Mouse (Mus musculus) B cell, adult 62 days (primary cell): ENCODE measurements around the gene Ankrd37. TPM values are rescaled to one million over a fixed set of nuclear protein-coding genes. Genes with fewer than 3 reads are reported as not detected.

ENCODE experiments used
- total RNA-seq: library from RNA; stranded (reverse); gene quantifications from 4 replicates; pipeline ENCODE4 v1.2.4, GENCODE M21; 2023

The Ankrd37 gene
- total RNA-seq, result 9.0 to 12.5 TPM (median 11.2 TPM) in 4 replicates

GRCm38 (mm10) chr8:46005596-46005995 lies at the start of gene Ankrd37:
TSS of gene Ankrd37 (minus strand) at chr8:46005707.

GRCm38 (mm10) chr8:45999138-45999783 lies 6.2 kb downstream of the Ankrd37 start, which contains the start of gene Lrp2bp:
TSS of gene Lrp2bp (plus strand) at chr8:45999303.

GRCm38 (mm10) chr8:45975126-45975836 lies 30.2 kb downstream of the Ankrd37 start, which contains the start of the genes 1700029J07Rik and Ufsp2:
TSS of gene 1700029J07Rik (minus strand) at chr8:45975252.
TSS of gene Ufsp2 (plus strand) at chr8:45975528.

Other genes starting within 250 kb of the Ankrd37 start
- 0.23 to 1.2 TPM (median 0.58 TPM) in 4 replicates for gene Pdlim3, start 120.2 kb downstream of the Ankrd37 start, total RNA-seq
- gene Ccdc110, start 71.1 kb downstream of the Ankrd37 start, total RNA-seq, result not detected in 4 replicates
- gene 1700029J07Rik, start 30.5 kb downstream of the Ankrd37 start, total RNA-seq, result 5.7 to 7.8 TPM (median 6.9 TPM) in 4 replicates
- 20.0 to 30.0 TPM (median 22.6 TPM) in 4 replicates for gene Ufsp2, start 30.2 kb downstream of the Ankrd37 start, total RNA-seq
- 0.46 to 0.78 TPM in 2 of 4 replicates, not detected in the others for gene Lrp2bp, start 6.4 kb downstream of the Ankrd37 start, total RNA-seq
- gene Cfap97, start 146.1 kb upstream of the Ankrd37 start, total RNA-seq, result 19.8 to 28.2 TPM (median 24.7 TPM) in 4 replicates
- gene Snx25, start 146.5 kb upstream of the Ankrd37 start, total RNA-seq, result 33.3 to 42.5 TPM (median 39.1 TPM) in 4 replicates
- 58.8 to 70.1 TPM (median 60.2 TPM) in 4 replicates for gene Slc25a4, start 205.6 kb upstream of the Ankrd37 start, total RNA-seq